Mouse (Mus musculus) adrenal gland (tissue): Measurements from ENCODE around the gene Cxcl2.

Experiments
- intact Hi-C: fragments of 180-260 bp; cut with DNase I; formaldehyde crosslinking; loops from one replicate; pipeline ENCODE4 v1.15.1; 2025

Gene Cxcl2

GRCm38 (mm10) chr5:90891464-90891813, 12.2 kb upstream of the Cxcl2 start:
- intact Hi-C loops: loop anchor here (10.0 kb wide), 1 partner anchor 107 kb away; the partner anchor contains the start of gene Cxcl3

DNA sequence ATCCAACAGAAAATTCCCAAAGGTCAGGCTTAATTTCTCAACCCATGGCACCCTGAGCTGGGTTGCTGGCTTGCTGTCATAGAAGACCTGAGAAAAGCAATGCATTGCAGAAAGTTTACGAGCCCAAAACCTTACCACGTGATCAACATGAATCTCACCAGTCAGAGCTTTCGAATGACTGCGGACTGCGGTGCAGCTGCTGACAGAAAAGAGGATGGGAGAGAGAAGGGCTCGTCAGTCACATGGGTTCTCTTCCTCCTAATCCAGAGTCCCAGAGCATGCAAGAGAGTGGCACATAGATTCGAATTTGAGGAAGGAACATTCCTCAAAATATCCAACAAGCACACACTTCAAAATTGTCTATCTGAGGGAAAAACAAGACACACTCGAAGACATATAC, 9.4 kb upstream of the Cxcl2 start:
- intact Hi-C loops: loop anchor here (10.0 kb wide), 1 partner anchor 109 kb away; the partner anchor contains the start of gene Cxcl3

DNA sequence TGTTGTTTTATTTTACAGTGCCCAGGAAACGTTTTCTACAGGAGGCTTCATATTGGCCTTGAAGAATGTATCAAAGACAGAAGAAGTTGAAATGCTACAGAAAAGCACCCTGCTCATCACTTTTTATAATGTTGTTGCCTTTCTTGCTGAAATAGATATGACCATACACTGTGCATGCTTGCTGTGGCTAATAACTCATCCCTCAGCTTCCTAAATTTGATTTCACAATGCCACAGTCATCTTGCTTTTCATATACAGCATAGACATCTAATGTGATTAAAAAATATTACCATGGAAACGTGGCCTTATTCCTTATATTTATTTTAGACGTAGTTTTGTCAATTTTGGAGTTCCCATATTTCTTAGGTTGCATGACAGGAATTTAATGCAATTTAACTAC, 6.2 kb upstream of the Cxcl2 start:
- intact Hi-C loops: loop anchor here (10.0 kb wide), 1 partner anchor 113 kb away; the partner anchor contains the start of gene Cxcl3

- intact Hi-C loops: loop anchor here (10.0 kb wide), 1 partner anchor 115 kb away; the partner anchor contains the start of gene Cxcl3
These were observed 4.4 kb upstream of the Cxcl2 start for GRCm38 (mm10) chr5:90899308-90899707.

GRCm38 (mm10) chr5:90900147-90900546, 3.5 kb upstream of the Cxcl2 start:
- intact Hi-C loops: no loop called here

DNA sequence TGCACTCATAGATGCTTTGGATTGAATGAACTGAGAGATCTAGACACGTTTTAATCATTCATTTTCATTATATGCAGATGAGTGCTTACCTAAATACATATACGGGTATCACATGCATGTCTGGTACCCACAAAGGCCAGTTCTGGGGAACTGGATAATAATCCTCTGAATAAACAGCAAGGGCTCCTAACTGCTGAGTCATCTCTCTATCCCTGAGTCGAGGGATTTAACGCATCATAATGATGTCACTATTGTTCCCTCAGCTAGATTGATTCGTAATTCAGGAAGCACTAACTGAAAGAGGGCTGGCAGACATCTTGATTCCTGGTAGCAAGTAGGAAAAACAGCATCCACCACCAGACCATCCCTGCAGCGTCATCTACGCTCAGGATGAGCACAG, 3.0 kb upstream of the Cxcl2 start:
- intact Hi-C loops: no loop called here

GRCm38 (mm10) chr5:90902380-90903260, 1.1 kb upstream of the Cxcl2 start:
- intact Hi-C loops: no loop called here

GRCm38 (mm10) chr5:90908983-90909382, 5.3 kb downstream of the Cxcl2 start:
- intact Hi-C loops: loop anchor here (2.0 kb wide), 1 partner anchor 246 kb away; no protein-coding TSS in a partner anchor

- intact Hi-C loops: no loop called here
These were observed 15.8 kb downstream of the Cxcl2 start for GRCm38 (mm10) chr5:90919495-90919894.

DNA sequence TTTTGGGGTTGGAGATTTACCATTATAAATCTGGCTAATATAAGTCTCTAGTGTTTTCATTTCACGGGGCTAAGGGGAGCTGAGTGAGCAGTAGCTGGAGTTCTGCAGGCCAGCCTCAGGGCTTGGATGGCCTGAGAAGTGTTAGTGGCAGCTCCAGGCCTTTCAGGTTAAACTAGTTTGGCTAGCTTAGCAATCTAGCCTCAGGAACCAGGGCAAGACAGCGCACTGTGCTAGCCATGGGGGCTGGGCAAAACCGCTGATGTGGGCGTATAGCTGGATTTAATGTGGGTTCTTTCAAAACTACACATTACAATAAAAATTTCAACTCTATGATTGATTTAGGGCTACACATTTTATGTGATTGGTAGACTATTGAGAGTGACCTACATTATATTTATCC, 19.3 kb downstream of the Cxcl2 start:
- intact Hi-C loops: no loop called here

GRCm38 (mm10) chr5:90930546-90930945, 26.9 kb downstream of the Cxcl2 start:
- intact Hi-C loops: no loop called here

GRCm38 (mm10) chr5:90930971-90931851, 27.5 kb downstream of the Cxcl2 start, which contains the start of gene Mthfd2l:
Mthfd2l (plus strand) TSS chr5:90931117.
- intact Hi-C loops: no loop called here

DNA sequence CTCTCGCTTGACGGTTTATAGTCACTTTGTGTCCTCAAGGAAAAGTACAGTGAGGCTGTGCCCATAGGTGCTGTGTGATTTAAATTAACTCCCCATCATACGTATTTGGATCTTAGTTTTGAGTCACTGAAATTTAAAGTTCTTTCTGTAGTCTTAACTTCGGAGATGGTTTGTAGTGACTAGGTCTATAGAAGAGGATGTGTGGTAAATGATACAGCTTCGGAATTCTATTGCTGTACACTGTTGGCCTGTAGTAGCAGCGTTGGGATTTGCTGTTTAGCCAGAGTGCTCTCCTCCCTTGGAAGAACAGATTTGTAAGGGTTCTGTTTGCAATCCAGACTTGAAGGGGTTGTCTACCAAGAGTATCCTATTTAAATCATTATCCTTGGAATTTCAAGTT, 28.2 kb downstream of the Cxcl2 start:
- intact Hi-C loops: no loop called here

DNA sequence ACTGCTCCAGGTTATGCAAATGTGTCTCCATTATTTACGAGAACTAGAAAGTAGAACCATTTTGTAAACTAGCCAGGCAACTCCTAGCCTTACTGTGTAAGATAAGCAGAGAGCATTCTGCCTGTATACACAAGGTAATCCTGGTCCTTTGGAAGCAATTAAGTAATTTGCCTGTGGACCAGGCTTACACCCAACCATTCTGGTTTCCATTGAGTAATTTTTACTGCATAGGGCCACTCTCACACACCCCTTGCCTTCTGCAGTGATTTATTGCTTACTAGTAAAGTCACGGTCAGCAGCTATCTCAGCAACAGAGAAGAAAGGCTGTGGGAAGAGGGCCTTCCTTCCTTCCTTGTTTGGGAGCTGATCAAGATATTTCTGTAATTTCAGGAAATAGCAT, 33.0 kb downstream of the Cxcl2 start:
- intact Hi-C loops: no loop called here

DNA sequence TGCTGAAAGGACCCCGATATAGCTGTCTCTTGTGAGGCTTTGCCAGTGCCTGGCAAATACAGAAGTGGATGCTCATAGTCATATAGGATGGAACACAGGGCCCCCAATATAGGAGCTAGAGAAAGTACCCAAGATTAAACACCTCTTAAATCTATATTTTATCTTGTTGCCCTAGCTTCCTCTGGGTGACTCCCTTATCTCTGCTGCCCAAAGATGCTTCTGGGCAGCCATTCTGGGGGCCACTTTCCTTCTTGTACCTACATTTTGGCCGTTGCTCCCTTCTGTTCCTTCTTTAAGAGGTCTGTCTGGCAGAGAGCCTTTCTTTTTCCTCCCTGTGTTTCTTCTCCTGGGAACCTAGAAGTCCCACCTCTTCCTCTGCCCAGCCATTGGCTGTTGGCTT, 41.8 kb downstream of the Cxcl2 start:
- intact Hi-C loops: no loop called here

DNA sequence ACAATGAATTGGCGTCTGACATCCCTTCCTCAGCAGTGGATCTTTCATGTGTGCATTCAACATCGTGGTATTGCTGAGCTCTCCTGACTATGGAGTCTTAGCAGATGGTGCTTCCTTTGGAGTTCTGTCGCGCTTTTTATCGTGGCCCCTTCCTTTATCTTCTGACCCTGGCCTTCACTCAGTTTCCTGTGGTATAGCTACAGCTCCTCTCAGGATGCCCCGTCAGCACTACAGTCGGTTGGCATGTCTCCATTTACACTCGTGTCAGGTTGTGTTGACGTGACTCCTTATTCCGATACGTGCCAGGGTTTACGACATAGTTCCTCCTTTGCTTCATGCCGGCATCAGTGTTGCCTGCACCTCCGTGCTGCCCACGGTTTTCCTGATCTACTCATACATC, 45.8 kb downstream of the Cxcl2 start:
- intact Hi-C loops: no loop called here

DNA sequence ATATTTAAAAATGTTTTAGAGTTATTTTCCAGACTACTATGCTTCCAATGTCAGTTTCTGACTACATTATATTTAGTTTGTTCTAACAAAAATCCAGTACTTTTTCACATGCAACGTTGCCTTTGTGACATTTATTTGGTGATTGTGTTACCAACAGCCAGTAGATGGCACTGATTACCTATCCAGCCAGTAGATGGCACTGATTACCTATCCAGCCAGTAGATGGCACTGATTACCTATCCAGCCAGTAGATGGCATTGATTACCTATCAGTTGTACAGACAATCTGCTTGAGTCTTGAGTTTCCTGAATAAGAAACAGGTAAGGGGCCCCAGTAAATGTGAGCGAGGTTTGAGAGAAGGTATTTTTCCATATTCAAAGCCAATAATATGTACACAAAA, 47.8 kb downstream of the Cxcl2 start:
- intact Hi-C loops: loop anchor here (2.0 kb wide), 1 partner anchor 357 kb away; no protein-coding TSS in a partner anchor

- intact Hi-C loops: no loop called here
These were observed 49.2 kb downstream of the Cxcl2 start for GRCm38 (mm10) chr5:90952731-90953481.
